Mouse (Mus musculus): ENCODE data around the gene Map2.

Map2 gene

GRCm38 (mm10) chr1:66205517-66205916 lies 30.4 kb downstream of the Map2 start:
- DNase-seq, result no peak

DNA sequence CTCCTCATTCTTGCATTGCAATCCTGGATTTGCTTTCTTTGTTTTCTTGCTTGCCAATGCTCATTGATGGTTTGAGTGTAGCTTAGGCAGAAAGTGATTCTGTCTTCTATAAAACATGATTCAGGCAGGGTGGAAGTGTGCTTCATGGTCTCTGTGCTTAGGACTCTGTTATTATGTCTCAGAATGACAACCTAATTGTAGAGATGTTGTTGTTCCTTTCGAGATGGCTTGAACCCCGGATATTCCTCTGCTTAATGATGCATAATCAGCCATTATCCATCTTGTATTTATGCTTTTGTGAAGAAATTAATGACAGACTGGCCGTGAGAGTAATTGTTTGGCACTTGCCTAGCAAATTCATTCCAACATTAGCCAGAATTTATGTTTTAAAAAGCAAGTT lies 31.8 kb downstream of the Map2 start:
- DNase-seq, result no peak

DNA sequence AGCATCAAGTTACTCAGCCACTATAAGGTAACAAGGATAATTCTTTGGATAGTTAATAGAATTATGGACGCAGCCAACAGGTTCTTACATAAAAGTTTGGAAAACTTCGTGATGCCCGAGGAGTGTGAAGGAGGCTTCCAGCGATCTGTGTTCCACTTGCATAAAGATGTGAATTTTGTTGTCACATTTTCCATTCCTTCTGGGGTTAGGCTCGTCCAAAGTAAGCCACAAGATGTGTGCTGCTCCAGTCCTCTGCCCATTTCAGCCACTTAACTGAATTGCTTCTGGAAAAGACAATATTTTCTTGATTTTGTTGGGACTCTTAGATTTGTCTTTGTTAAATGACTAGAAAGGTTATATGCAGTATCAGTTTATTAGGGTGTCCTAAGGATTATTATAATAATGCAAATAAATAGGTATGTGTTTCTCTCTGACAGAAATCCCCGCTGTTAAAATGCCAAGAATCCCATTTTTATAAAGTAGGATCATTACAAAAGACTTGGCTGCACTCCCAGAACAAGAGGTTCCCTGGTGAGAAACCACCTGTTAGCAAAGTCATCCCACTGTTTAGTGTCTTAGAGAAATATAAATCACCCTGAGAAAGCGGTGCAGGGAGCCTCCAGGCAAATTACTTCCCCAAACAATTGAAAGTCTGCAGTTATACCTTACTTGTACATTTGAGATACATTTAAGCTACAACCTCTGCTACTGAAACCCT lies 36.2 kb downstream of the Map2 start:
- no peak for DNase-seq

- DNase-seq, result no peak
Measured at GRCm38 (mm10) chr1:66221497-66221896, 46.4 kb downstream of the Map2 start.

- DNase-seq, result no peak
Measured at GRCm38 (mm10) chr1:66223331-66223730, 48.3 kb downstream of the Map2 start.

DNA sequence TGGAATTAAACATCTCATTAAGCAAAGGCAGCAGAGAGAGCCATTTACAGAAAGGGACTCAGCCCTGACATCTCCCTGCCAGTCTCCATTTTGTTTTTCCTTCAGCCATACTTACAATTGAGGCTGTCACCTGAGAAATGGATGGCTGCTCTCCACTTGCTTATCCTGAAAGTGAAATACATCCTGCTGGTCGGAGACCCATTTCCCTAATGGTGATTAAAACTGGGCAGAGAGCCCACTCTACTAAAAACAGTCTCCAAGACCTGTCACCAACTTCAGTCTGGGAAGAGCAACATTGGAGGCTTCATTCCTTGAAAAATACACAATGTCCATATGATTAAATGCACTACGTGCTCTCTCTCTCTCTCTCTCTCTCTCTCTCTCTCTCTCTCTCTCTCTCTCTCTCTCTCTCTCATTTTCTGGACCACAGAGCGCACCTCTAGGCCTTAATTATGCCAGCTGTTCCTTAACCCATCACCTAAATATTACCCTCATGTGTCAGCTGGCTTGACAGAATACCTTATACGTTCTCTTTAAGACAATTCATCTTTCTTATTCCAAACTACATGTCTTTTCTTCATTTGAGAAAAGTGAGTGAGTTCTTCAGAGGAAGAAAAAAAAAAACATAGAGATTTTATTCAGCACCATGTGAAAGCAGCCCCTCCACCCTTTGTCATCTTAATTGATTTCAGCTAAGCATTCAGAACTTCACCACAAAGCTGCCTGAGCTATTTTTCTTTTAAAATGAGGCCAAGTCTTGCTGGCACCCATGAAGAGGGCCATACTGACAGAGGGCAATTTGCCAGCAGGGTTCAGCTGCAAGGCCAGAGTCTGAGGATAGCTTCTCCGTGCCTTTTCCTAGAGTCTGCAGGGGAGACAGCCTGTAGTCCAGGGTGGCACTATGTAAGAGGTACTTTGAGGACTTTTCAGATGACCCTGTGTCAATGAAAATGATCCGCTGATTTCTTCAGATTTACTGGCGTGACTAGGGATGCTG lies 51.6 kb downstream of the Map2 start:
- DNase-seq, result no peak

DNA sequence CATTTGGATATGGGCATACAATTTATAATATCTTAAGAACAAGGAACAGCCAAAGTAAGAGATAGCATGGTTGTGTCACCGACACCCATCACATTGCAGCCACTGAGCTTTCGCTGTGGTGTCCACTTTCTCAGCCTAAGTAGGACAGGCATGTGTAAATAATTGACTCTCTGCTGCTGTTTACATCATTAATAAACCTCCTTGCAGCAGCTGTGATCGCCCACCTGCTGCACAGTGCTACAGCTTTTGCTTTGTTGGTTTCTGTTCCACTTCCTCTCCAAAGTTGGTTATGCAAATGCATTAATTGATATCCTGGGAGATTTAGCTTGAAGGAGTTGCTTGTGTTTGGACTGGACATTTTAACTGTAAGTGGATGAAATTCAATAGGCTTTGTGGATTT lies 53.1 kb downstream of the Map2 start:
- no peak for DNase-seq

- DNase-seq, result no peak
Measured at GRCm38 (mm10) chr1:66230345-66230744, 55.3 kb downstream of the Map2 start.

DNA sequence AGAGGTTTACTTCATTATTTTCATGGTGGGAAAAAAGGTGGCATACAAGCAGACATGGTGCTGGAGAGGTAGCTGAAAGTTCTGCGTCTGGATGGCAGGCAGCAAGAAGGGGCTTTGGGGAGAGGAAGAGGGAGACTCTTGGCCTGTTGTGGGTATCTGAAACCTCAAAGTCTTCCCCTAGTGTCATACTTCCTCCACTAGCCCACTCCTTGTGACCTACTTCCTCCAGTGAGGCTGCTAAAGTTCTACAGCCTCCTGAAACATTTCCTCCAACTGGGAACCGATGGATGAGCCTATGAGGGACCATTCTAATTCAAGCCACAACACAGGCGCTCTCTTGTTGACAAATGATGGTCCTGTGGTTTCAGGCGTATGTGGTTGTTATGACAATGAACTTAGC lies 56.9 kb downstream of the Map2 start:
- DNase-seq, result no peak

GRCm38 (mm10) chr1:66244910-66245309 lies 69.8 kb downstream of the Map2 start:
- no peak for DNase-seq

DNA sequence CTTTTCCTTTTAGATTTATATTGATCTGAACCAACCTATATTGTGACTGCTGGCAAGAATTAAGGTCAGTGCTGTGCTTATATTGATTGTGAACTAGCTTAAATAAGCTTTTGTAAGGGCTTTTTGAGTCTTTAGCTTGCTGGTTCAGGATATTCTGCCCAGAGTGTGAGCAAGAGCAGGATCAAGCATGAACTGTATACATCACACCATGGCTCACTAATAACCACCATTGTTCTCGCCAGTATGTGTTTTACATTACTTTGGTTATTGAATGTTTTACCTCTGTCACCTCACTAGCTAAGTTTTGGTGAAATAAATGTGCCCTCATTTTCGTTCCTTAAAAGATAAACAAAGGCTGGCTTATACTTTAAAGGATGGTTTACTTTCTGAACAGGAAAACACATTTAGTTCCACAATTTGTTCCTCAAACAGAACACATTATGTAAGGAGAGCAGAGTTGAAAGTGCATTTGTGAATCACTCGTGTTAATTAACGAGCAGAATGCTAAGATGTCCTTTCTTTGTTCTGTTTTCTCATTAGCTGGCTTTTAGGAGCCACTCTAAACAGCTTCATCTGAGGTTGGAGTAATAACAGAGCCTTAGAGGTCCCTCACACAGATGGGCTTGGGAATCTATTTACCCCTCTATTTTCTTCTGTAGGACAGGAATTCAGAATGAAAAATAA lies 76.7 kb downstream of the Map2 start:
- DNase-seq, result no peak

- DNase-seq, result no peak
Measured at GRCm38 (mm10) chr1:66252333-66252724, 77.3 kb downstream of the Map2 start.

DNA sequence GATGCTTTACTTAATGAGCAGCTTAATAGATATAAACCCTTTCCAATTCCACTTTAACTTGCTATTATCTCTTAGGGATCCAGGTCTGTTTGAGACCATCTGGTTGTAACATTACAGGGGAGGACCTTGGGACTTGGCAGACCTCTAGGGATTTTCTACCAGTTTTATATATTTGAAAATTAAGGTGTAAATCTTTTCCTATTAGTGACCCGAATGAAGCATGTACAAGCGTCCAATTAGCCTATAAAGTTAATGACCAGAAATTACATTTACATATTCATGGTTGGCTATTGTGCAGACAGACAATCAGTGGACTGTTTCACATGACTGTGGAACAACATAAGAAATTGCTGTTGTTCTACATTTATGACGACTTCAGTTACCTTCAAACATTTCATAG lies 88.1 kb downstream of the Map2 start:
- no peak for DNase-seq

DNA sequence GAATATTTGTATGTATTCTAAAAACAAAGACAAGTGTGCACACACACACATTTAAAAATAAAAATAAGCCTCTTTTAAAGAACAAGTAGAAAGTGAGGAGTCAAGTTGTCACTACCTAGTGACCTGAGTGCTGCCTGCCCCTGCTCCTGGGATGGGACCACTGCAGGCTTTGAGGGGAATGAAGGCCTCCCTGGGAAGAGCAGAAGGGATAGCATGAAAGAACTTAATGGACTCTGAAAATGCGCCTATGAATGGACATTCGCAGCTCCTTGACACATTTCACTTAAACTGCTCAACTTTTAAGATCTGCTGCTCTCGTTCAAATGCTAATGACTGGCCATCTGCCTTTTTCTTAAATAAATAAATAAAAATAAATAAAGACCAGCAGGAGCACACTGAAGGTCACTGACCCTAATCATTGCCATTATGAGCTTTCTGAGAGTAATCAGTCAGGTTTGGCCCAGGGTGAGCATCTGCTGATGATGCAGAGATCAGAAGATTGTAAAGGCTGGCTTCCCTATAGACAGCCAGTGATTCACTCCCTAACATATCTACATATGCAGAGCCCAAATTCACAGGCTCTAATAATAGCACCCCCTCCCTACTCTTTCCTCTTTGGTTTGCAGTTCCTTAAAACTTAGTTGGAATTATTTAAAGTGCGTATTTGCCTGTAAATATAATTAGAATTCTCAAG lies 91.3 kb downstream of the Map2 start:
- DNase-seq, result no peak

GRCm38 (mm10) chr1:66277663-66278062 lies 102.6 kb downstream of the Map2 start:
- no peak for DNase-seq

GRCm38 (mm10) chr1:66279222-66280009 lies 104.3 kb downstream of the Map2 start:
- DNase-seq, result no peak

- no peak for DNase-seq
Measured at GRCm38 (mm10) chr1:66280152-66280551, 105.1 kb downstream of the Map2 start.

GRCm38 (mm10) chr1:66282447-66282846 lies 107.4 kb downstream of the Map2 start:
- no peak for DNase-seq

DNA sequence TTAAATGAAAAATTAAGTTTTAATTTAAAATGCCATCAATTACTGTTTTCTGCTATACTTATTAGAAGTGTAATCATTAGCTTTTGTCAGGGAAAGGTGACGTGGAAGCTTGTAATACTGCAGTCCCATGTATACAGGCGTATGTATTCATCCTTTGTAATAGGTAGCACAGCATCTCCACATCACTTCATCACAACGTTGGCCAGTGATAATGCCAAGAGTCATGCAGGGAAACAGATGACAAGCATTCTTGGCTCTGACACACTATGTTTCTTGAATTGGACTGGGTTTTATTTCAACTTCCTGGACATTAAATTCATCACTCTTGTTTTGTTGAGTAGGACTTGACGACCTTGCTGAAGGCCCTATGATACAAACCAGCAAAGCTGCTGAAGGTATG lies 113.9 kb downstream of the Map2 start:
- no peak for DNase-seq

DNA sequence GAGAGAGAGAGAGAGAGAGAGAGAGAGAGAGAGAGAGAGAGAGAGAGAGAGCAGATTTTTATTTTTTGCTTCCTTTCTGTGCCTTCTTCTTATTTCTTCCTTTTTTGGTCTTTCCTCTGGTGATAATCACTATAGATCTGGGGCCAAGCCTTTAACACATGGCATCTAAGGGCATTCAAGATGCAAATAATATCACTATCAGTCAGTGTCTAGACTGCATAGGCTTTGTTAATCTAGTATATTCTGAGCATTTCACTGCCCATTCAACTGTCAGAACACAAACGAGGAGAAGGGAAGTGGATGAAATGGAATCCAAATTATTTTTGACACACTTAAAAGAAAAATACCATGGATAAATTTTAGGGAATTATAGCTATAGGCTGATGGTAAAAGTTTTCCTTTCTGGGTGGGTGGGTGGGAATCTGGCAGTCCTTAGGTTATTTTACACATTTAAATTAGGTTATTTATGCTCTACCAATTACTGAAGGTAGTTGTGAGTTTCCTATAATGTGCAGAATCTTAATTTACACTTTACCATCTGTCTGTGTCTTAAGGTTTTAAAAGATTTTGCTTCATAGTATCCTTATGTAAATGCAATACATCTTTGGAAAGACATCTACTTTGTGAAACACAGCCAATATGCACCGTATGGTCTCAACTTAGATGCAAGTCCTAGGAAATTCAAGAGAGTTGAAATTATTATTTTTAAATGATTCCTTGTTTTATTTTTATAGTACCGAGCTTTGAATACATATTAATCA lies 117.2 kb downstream of the Map2 start:
- DNase-seq, result no peak

DNA sequence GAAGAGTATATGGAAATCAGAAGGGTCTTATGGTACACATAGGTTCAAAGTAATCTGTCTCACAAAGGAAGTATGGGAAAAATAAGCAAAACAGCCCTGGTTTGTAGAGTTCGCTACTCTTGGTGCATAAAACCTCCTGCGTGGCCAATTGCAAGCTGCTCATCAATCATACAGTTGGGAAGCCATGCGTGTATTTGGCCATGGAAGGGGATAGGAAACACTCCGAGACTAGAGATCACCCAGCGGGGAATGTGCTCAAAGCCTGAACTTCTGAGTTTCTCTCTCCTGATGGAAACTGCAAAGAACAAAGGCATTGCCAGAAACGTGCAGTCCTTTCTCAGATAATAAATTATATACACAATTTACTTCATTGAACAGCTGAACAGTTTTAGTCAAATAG lies 124.3 kb downstream of the Map2 start:
- no peak for DNase-seq
